Mouse (Mus musculus): ENCODE data around the gene Lst1. TPM values are rescaled to one million over a fixed set of nuclear protein-coding genes. Genes with fewer than 3 reads are reported as not detected.

The Lst1 gene
- polyA plus RNA-seq, 1 experiment from 2014 or later, result 5.9 TPM

DNA sequence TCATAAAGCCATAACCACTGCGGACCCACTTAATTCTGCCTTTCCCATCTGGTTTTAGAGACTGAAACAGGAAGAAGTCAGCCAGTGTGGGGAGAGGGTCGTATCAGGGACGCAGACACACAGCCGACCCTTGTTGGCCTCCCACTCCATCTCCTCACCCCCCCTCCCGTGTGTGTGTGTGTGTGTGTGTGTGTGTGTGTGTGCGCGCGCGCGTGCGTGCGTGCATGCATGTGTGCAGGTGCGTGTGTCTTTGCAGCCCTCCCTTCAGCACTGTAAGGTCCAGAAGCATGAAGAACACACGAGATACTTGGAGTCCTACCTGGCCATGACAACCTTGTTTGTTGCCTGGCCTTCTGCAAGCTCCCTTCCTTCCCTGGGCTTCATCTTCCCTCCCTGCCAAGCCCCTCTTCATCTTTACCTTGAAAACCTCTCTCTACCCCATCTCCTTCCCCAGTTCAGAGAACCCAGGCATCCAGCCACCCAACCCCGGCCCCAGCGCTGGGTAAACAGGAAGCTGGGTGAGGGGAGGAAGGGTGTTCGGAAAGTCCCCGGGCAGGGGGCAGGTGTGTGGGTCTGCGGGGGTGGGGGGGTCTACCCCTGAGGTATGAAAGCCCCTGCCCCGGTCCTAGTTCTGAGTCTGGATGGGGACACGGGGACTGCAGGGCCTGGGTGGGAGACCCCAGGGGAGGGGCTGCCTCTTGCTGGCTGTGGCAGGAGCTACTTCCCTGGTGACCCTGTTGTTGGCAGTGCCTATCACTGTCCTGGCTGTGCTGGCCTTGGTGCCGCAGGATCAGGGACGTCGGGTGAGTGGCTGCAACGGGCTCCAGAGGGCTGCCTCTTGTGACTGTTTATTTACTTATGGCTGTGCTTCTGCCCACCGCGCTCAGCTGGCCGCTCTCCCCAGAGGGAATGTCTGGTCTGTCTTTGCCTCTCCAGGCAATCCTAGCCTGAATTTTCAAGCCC, 5.9 kb upstream of the Lst1 start, which contains the start of gene Ltb:
Gene Ltb (plus strand): TSS at position 559 of the 963 bp plus-strand sequence.
- peaks cover 50% of the 10 kb centered on the region for H3K27me3 ChIP-seq
- no peak within 1 kb of the TSS for H3K27ac ChIP-seq
- H3K9ac ChIP-seq, result peak within 1 kb of the TSS; percentile 52; the same call in 1 of the 2 replicates
- H3K36me3 ChIP-seq, result no peaks in the 10 kb centered on the region
- H3K9me3 ChIP-seq, result no peaks in the 10 kb centered on the region
- peak within 1 kb of the TSS; percentile 68 for H3K4me2 ChIP-seq (replicated peaks)
- no peak for ATAC-seq (ENCODE audit: insufficient number of reproducible peaks, insufficient read depth, low FRiP score, low TSS enrichment)
- H3K4me1 ChIP-seq, result peaks cover 20% of the 10 kb centered on the region
- peak within 1 kb of the TSS; percentile 40 for H3K4me3 ChIP-seq
- WGBS, result 58% methylated on average over 26 of the region's 28 CpGs

DNA sequence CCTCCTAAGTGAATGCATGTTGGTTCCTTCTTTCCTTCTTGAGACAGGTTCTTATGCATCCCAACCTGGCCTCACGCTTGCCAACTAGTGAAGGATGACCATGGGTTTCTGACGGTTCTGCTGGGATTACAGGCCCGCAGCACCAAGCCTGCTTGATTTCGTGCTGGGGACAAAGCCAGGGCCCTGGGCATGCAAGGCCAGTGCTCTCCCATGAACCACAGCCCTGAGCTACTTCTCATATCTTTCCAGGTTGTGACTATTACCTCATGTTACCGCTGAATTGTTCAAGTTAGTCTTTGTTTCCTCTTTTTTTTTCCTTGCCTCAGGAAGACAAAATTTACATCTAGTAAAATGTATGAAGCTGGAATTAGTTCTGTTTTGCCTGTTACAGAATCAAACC, 4.7 kb upstream of the Lst1 start:
- no peaks in the 10 kb centered on the region for H3K36me3 ChIP-seq
- peaks cover 43% of the 10 kb centered on the region for H3K27me3 ChIP-seq
- peaks cover 17% of the 10 kb centered on the region for H3K4me1 ChIP-seq
- no peak overlapping the region for H3K27ac ChIP-seq
- no peak overlapping the region for H3K4me3 ChIP-seq
- H3K9me3 ChIP-seq, result no peaks in the 10 kb centered on the region
- 82% methylated on average over 5 of the region's 5 CpGs for WGBS
- no peak overlapping the region for H3K9ac ChIP-seq
- H3K4me2 ChIP-seq (replicated peaks), result no peak overlapping the region
- no peak for ATAC-seq (ENCODE audit: insufficient number of reproducible peaks, insufficient read depth, low FRiP score, low TSS enrichment)

DNA sequence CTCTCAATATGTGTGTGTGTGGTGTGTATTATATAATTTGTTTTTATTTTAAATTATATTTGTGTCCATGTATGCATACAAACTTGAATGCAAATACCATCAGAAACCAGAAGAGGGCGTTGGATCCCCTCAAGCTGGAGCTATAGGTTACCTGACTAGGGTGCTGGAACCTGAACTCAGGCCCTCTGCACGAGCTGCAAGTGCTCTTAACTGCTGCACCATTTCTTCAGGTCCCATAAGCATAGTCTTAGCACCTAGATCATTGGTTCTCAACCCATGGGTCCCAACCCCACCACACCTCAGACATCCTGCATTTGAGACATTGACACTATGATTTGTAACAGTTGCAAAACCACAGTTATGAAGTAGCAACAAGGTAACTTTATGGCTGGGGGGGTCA, 3.5 kb upstream of the Lst1 start:
- no peaks in the 10 kb centered on the region for H3K36me3 ChIP-seq
- H3K27me3 ChIP-seq, result peaks cover 36% of the 10 kb centered on the region
- no peaks in the 10 kb centered on the region for H3K9me3 ChIP-seq
- WGBS, result 75% methylated on average over 2 of the region's 2 CpGs
- peaks cover 17% of the 10 kb centered on the region for H3K4me1 ChIP-seq
- H3K9ac ChIP-seq, result no peak overlapping the region
- no peak overlapping the region for H3K27ac ChIP-seq
- H3K4me2 ChIP-seq (replicated peaks), result no peak overlapping the region
- ATAC-seq (ENCODE audit: insufficient number of reproducible peaks, insufficient read depth, low FRiP score, low TSS enrichment), result no peak
- H3K4me3 ChIP-seq, result no peak overlapping the region

DNA sequence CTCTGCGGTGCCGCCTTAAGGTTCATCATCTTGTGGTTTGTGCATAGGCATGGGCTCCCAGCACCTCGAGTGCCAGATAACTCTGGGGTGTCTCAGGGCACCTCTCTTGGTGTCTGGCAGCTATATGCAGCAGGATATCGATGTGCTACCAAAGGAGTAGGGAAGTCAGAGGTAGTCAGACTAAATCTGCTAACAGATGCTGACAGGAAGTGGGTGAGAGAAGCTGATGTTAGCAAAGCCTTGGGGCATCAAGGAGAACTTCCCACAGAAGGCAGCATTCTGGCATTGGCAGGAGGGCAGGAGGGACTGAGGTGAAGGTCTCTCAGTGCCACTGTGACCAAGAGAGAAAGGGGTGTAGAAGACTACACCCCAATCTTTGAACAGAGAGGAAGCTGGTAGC, 1.9 kb upstream of the Lst1 start:
- Histone ChIP-seq H3K9me3 (no peaks in the 10 kb centered on the region), H3K36me3 (no peaks in the 10 kb centered on the region), H3K27ac (no peak overlapping the region), H3K4me2 (replicated peaks) (no peak overlapping the region), H3K4me1 (peaks cover 12% of the 10 kb centered on the region), H3K27me3 (peaks cover 20% of the 10 kb centered on the region), H3K4me3 (no peak overlapping the region), H3K9ac (no peak overlapping the region)
- 75% methylated on average over 4 of the region's 4 CpGs for WGBS
- no peak for ATAC-seq (ENCODE audit: insufficient number of reproducible peaks, insufficient read depth, low FRiP score, low TSS enrichment)

DNA sequence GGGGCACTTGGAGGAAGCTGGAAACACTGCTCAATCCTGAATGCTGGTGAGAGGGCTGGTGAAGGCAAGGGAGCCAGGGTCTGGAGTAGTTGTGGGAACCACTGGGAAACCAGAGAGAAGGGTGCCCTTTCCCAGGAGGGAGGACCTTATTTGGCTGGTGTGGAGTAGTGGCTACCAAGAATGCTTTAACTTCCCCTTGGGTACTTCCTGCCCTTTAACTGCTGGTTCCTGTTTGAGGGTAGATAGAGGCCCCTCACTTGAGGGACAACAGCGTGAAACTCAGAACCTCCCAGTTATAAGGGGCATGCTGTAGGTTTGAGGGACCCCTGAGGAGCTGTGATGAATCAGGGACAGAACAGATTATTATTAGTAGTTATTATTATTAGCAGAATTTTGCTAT, 947 bp upstream of the Lst1 start:
- Histone ChIP-seq H3K4me1 (peaks cover 7% of the 10 kb centered on the region), H3K4me3 (no peak overlapping the region), H3K27me3 (peaks cover 11% of the 10 kb centered on the region), H3K36me3 (no peaks in the 10 kb centered on the region), H3K9ac (no peak overlapping the region), H3K9me3 (no peaks in the 10 kb centered on the region), H3K27ac (no peak overlapping the region), H3K4me2 (replicated peaks) (no peak overlapping the region)
- 54% methylated on average over 1 of the region's 1 CpGs for WGBS
- no peak for ATAC-seq (ENCODE audit: insufficient number of reproducible peaks, insufficient read depth, low FRiP score, low TSS enrichment)

DNA sequence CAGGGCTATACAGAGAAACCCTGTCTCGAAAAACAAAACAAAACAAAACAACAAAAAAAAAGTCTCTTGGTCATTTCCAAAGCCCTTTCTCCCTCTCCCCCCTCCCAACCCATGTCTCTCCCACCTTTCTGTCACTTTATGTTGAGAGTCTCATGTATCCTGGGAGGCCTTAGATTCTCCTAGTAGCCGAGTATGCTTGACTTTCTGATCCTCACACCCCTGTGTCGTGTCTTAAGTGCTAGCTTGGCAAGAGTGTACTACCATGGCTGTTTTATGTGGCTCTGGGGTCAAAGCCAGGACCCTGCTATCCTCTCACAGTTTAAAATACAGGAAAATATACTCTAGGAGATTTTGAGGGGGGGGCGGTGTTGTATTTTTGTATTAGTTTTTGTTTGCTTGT, 894 bp downstream of the Lst1 start:
- Histone ChIP-seq H3K9me3 (no peaks in the 10 kb centered on the region), H3K4me2 (replicated peaks) (no peak overlapping the region), H3K27me3 (no peaks in the 10 kb centered on the region), H3K27ac (no peak overlapping the region), H3K4me3 (no peak overlapping the region), H3K4me1 (peaks cover 7% of the 10 kb centered on the region), H3K9ac (no peak overlapping the region), H3K36me3 (no peaks in the 10 kb centered on the region)
- no peak for ATAC-seq (ENCODE audit: insufficient number of reproducible peaks, insufficient read depth, low FRiP score, low TSS enrichment)
- 73% methylated on average over 4 of the region's 4 CpGs for WGBS

DNA sequence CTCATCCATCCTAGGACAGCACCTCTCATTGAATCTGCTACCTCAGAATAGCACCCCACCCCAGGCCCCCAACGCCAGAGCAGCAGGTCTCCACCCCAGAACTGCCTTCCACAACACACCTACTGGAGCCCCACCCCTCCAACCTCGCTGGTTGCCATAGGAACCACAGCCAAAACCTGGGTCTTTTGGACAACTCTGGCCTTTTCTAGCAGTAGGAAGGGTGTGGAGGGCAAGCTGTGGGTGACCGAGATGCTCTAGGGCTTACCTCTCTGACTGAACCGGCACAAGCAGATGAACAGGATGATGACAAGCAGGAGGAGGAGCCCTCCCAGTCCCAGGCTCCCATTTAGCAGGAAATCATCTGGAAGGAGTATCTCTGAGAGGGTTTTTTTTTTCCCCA, 1.6 kb downstream of the Lst1 start:
- no peak overlapping the region for H3K9ac ChIP-seq
- peak overlapping the region; percentile 55 for H3K4me2 ChIP-seq (replicated peaks)
- ATAC-seq (ENCODE audit: insufficient number of reproducible peaks, insufficient read depth, low FRiP score, low TSS enrichment), result no peak

DNA sequence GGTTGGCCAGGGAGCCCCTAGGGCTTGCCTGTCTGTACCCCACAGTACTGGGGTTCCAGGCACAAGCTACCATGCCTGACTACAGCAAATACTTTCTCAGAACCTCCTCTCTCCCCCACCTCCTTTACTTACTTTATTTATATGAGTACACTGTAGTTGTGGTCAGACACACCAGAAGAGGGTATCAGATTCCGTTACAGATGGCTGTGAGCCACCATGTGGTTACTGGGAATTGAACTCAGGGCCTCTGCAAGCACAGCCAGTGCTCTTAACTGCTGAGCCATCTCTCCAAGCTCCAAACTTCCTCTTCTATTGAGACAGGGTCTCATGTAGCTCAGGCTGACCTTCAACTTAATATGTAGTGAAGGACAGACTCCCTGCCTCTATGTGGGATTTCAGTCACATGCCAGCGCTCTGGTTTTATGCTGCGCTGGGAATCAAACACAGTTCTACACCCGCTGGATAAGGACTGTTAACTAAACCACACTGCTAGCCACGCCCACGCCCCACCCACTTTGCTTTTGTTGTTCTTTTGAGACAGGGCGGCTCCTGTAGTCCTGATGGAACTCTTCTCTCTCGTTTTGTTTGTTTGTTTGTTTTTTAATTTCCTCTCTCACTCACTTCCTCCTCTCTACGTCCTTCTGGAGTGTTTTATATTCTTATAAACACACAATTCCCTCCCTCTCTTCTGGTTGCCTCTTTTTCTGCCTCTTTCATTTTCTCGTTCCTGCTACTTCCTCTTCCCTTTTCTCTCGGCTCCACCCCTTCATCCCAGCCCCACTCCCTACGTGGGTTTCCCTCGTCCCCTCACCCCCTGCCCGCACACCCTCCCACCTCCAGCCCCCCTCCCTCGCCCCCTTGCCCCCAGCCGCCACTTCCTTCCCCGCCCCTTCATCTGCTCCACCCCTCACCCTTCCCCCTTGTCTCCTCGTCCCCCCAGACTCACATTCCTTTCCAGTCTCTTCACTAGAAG, 2.3 kb downstream of the Lst1 start:
- Histone ChIP-seq H3K9me3 (no peaks in the 10 kb centered on the region), H3K4me3 (peak overlapping the region; percentile 37), H3K4me2 (replicated peaks) (peak overlapping the region; percentile 55), H3K27me3 (no peaks in the 10 kb centered on the region), H3K36me3 (no peaks in the 10 kb centered on the region), H3K4me1 (peaks cover 7% of the 10 kb centered on the region), H3K9ac (peak overlapping the region; percentile 38; the same call in 1 of the 2 replicates), H3K27ac (peak overlapping the region; percentile 77)
- WGBS, result 3% methylated on average over 17 of the region's 18 CpGs
- ATAC-seq (ENCODE audit: insufficient number of reproducible peaks, insufficient read depth, low FRiP score, low TSS enrichment), result 0 out of 2 replicates have a peak, but pooled peaks have one; percentile 29

More for the DNA sequence above, 1.6 kb downstream of the Lst1 start:
- 2% methylated on average over 4 of the region's 4 CpGs for WGBS
- no peaks in the 10 kb centered on the region for H3K27me3 ChIP-seq
- peak overlapping the region; percentile 37 for H3K4me3 ChIP-seq
- peak overlapping the region; percentile 77 for H3K27ac ChIP-seq
- H3K9me3 ChIP-seq, result no peaks in the 10 kb centered on the region
- H3K4me1 ChIP-seq, result peaks cover 7% of the 10 kb centered on the region
- no peaks in the 10 kb centered on the region for H3K36me3 ChIP-seq

DNA sequence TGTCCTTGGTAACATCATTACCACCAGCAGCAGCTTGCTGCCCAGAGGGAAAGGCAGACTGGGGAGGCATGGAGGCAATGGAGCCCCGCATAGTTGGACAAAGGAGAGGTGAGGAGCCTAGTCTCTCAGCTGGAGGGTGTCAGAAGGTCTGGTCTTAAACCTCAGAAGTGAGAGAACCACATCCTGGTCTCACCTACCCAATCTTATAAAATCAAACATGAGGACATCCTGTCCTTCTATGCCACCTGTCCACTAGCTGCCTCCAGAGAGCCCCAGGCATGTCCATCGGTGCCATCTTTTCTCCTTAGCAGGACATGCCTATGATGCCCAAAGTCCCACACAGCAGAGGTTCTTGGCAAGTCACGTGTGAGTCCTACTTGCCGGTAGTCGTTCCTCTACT, 8.1 kb downstream of the Lst1 start:
- Histone ChIP-seq H3K4me1 (no peaks in the 10 kb centered on the region), H3K36me3 (no peaks in the 10 kb centered on the region), H3K9ac (no peak overlapping the region), H3K4me3 (no peak overlapping the region), H3K27ac (no peak overlapping the region), H3K27me3 (no peaks in the 10 kb centered on the region), H3K4me2 (replicated peaks) (no peak overlapping the region), H3K9me3 (no peaks in the 10 kb centered on the region)
- 89% methylated on average over 5 of the region's 5 CpGs for WGBS
- ATAC-seq (ENCODE audit: insufficient number of reproducible peaks, insufficient read depth, low FRiP score, low TSS enrichment), result no peak

DNA sequence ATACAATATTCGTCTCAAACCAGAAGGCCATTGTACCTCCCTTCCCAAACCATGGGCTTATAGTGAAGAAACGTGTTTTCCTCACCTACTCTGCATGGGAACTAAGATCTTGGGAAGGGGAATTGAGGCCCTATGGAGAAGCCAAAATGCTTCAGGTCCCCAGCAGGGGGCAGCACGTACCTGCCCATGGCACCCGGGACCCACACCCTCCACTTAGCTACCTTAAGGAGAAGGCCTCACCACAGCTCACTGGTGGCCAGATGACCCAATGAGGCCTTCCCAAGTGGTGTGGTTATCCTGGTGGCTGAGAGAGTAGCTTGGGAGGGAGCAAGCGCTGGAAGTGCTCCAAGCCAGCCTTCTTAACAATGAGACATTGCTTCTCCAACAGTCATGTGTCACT, 9.7 kb downstream of the Lst1 start:
- ATAC-seq (ENCODE audit: insufficient number of reproducible peaks, insufficient read depth, low FRiP score, low TSS enrichment), result peak; percentile 43; the same call in 1 of the 2 replicates
- Histone ChIP-seq H3K27ac (no peak overlapping the region), H3K4me1 (no peaks in the 10 kb centered on the region), H3K27me3 (no peaks in the 10 kb centered on the region), H3K9ac (no peak overlapping the region), H3K9me3 (no peaks in the 10 kb centered on the region), H3K4me3 (no peak overlapping the region), H3K4me2 (replicated peaks) (no peak overlapping the region), H3K36me3 (no peaks in the 10 kb centered on the region)
- 10% methylated on average over 5 of the region's 5 CpGs for WGBS

DNA sequence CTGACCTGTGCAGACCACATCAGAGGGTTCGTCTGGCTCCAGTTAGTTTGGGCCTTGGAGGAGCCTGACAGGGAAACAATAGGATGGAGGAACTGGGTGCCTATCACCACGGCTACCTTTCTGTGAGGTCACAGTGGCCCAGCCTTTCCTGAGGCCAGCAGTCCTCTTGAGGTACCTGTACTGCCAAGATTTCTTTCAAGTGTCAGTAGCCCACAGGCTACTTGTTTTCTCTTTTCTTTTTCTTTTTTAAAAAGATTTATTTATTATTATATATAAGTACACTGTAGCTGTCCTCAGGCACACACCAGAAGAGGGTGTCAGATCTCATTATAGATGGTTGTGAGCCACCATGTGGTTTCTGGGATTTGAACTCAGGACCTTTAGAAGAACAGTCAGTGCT, 12.3 kb downstream of the Lst1 start, which contains the start of gene Aif1:
Gene Aif1 (minus strand): TSS at position 101 of the 400 bp plus-strand sequence.
- WGBS, result 33% methylated on average over 2 of the region's 2 CpGs
- Histone ChIP-seq H3K9me3 (no peaks in the 10 kb centered on the region), H3K4me2 (replicated peaks) (no peak within 1 kb of the TSS), H3K27ac (no peak within 1 kb of the TSS), H3K9ac (no peak within 1 kb of the TSS), H3K4me3 (no peak within 1 kb of the TSS), H3K27me3 (no peaks in the 10 kb centered on the region), H3K36me3 (no peaks in the 10 kb centered on the region), H3K4me1 (no peaks in the 10 kb centered on the region)
- ATAC-seq (ENCODE audit: insufficient number of reproducible peaks, insufficient read depth, low FRiP score, low TSS enrichment), result no peak

All from embryonic facial prominence, embryonic 12.5 days (tissue).